In the genomic region with DNA sequence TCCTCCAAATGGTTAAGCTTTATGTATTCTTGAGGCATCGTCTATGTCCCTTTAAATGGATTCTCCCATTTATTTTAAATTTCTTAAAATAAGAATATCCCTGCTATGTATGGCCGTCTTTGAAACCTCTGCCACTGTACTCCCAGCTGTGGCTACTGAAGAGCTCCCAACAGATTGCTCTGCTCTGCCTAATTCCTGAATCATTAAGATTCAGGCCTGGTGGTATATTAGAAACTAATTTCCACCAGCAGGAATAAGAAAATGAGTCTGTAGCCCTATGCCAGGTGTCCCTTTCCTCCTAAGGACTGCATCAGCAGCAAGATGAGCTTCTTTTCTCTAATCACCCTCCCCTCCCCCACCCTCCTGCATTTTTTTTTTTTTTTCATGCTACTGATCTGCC, we compare ENCODE assay signal across 18 mouse cellular contexts.
"Had no signal": no experiment of that assay in that cellular context is flagged by ENCODE, and none has a peak within 500 bp of the region (broad histone marks: within the 10 kb centered on the region; RNA-seq: fewer than 3 reads in every experiment).

No protein-coding gene starts in this region.

- DNase-seq: kidney, adult 11 months; kidney, adult 8-10 months; kidney, postnatal 10 days; kidney, postnatal 36 days; layer of hippocampus, postnatal 36 days; liver, embryonic 13.5 days; lung, adult 2 months; lung, postnatal 14 days; lung, postnatal 4 days; retina, postnatal 1 day; right cerebral cortex, postnatal 25 days; spleen, adult 18-20 months; thymus, postnatal 25 days had no signal

- H3K9me3 ChIP-seq: kidney, embryonic 15.5 days; liver, embryonic 13.5 days; midbrain, embryonic 12.5 days; neural tube, embryonic 12.5 days; stomach, embryonic 15.5 days had no signal

- H3K4me3 ChIP-seq: kidney, embryonic 15.5 days; left cerebral cortex, adult 2 months; liver, embryonic 13.5 days; midbrain, embryonic 12.5 days; neural tube, embryonic 12.5 days; stomach, embryonic 15.5 days had no signal

- H3K9ac ChIP-seq: kidney, embryonic 15.5 days; liver, embryonic 13.5 days; midbrain, embryonic 12.5 days; neural tube, embryonic 12.5 days; stomach, embryonic 15.5 days had no signal

- H3K27me3 ChIP-seq: kidney, embryonic 15.5 days; liver, embryonic 13.5 days; midbrain, embryonic 12.5 days; neural tube, embryonic 12.5 days; stomach, embryonic 15.5 days had no signal

- H3K4me1 ChIP-seq: kidney, embryonic 15.5 days; liver, embryonic 13.5 days; midbrain, embryonic 12.5 days; neural tube, embryonic 12.5 days; stomach, embryonic 15.5 days had no signal

- H3K4me2 ChIP-seq: kidney, embryonic 15.5 days; liver, embryonic 13.5 days; midbrain, embryonic 12.5 days; neural tube, embryonic 12.5 days; stomach, embryonic 15.5 days had no signal

- H3K36me3 ChIP-seq: kidney, embryonic 15.5 days; liver, embryonic 13.5 days; midbrain, embryonic 12.5 days; neural tube, embryonic 12.5 days; stomach, embryonic 15.5 days had no signal

- H3K27ac ChIP-seq: kidney, embryonic 15.5 days; left cerebral cortex, adult 2 months; liver, embryonic 13.5 days; midbrain, embryonic 12.5 days; neural tube, embryonic 12.5 days; stomach, embryonic 15.5 days had no signal
